Mouse (Mus musculus): ENCODE measurements around the gene Hdgfl3.

DNA sequence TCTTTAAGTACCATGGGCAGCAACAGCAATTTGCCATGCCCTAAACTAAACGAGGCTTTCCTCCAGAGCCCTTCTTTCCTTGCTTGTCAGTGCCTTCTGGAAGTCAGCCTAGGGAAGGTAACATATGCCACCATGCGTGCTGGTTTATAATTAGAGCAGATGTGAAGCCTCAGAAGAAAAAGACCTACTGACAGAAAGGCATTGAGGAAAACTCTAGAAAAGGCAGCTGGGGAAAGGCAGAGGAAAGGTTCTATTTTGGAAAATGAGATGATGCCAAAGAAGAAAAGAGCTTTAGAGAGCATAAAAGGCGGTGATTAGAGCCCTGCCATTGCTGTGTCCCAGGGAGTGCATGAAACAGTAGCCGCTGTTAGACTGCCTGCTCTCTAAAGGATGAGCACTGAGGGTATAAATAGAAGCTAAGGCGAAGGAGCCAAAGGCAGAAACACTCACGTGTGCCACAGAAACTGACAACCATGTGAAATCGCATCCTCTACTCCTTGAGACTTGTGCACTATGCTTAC lies 93.6 kb downstream of the Hdgfl3 start:
- TF ChIP-seq EP300 (IDR thresholded peaks at IDR 0.05; ENCODE audit: low read depth) (no peak), CTCF (IDR thresholded peaks at IDR 0.05; ENCODE audit: low read depth) (no peak)

Measured in liver, embryonic 14.5 days (tissue).